Mouse (Mus musculus): ENCODE data around the gene Tfap2d. TPM values are rescaled to one million over a fixed set of nuclear protein-coding genes. Genes with fewer than 3 reads are reported as not detected.
A peak's percentile ranks its signal among the peaks of the same experiment; 100 is the strongest.

The Tfap2d gene
- total RNA-seq, 1 experiment from 2014 or later, result not detected

DNA sequence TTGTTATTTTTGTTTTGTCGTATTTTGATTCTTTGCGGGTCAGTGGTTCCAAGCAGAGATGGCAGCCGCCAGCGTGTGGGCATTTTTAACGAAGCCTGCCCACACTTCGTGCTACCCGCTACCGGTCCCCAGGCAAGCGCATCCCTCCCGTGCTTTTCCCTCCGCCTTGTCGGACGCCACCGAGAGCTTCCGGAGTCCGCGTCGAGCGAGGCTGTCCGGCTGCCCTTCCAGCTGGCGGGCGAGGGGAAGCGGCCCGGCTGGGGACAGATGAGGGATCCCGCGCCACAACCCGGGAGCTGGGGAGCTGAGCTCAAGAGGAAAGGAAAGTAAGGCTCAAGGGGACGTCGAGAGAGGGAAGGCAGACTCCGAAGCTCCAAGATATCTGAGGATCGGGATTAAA is 107.0 kb downstream of the Tfap2d start:
- ATAC-seq (replicated peaks; ENCODE audit: low read depth, poor library complexity, severe bottlenecking), result 0 out of 2 replicates have a peak, but pooled peaks have one; percentile 42

DNA sequence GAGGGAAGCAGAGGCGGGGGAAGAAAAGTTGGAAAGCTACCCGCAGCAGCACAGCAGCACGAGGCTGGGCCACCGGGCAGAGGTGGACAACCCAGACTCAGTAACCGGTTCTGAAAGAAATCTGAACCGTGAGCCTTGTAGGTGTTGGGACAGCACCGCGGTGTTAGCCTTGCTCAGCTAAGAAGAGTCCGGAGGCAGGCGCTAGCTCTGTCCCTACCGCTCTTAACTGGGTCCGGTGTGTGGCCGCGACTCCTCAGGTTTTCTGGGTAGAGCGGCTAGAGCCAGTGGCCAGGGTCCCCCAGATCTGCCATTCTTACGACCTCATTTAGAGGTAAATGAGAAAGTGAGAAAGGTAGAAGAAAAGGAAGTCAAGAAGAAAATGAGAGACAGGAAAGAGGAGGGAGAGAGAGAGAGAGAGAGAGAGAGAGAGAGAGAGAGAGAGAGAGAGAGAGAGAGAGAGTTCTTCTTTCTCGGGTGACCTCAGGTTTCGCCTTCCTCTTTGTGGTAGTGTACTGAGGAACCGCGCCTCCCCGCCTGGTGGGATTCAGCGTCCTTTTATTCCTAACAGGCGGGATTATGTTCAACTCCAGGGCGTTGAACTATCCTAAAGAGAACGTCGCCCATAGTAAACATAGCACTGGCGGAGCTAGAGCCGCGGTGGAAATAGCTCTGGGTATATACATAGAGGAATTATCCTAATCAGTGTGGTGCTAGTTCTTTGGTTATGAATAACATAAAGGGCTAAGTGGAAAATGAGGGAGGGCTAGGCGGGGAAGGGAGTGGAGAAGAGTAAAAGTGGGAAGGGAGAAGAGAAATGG is 107.6 kb downstream of the Tfap2d start:
- peak; percentile 72 for ATAC-seq (replicated peaks; ENCODE audit: low read depth, poor library complexity, severe bottlenecking)

DNA sequence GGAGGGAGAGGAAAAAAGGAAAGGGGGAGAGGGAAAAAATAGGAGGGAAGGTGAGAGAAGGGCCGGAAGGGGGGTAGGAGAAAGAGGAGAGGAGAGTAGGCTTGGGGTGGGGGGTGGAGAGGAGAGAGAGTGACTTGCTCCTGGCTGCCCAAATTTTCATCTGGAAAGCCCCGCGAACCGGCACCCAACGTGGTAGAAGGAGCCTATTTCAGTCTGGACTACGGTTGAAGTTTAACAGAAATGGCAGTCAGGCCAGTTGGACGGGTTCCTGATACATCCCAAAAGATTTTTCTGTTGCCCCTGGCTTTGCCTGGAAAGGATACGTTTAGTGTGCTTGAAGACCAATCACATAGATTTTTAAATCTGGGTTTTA is 108.2 kb downstream of the Tfap2d start:
- no peak for ATAC-seq (replicated peaks; ENCODE audit: low read depth, poor library complexity, severe bottlenecking)

DNA sequence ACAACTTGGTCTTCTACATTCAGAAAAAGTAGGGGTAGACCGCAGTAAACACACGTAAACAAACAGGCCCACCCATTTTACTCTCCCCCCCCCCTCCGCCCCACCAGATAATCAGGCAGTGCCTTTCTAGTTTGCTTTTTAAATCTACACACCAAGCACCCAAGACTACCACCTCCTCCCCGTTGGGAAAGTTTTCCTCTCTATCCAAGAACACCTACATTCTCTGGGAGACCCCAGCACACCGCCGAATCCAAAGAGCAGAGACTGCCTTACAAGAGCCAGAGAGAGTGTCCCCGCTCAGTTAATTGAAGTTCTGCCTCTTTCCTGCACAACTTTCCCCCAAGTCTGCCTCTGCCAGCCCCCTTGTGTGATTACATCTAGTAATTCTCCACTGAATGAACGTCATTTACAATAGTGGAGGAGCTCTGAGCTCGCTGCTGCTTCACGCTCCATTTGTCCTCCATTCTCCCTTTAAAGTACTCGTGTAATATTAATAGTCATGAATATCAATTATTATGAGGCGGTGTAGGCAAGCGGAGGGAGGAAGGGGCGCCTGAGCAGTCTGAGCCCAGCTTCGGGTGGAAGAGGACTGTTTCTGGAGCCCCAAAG is 108.8 kb downstream of the Tfap2d start:
- ATAC-seq (replicated peaks; ENCODE audit: low read depth, poor library complexity, severe bottlenecking), result no peak

DNA sequence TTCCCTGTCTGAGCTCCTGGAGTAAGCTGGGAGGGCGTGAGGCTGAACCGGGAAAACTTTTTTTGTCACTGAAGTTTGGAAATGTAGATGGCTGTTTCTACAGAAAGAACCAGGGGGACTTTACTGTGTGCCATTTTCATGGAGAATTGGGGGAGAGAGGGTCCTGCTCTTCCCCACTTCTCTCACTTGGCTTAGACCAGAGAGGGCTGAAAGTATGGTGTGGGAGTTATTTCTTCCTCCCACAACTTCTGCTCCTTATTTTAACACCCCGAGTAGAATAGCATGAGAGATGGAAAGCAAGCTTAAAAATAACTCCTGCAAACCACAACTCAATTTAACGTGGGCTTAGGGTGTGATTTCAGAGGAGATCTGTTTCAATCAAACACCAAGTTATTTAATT is 109.9 kb downstream of the Tfap2d start:
- no peak for ATAC-seq (replicated peaks; ENCODE audit: low read depth, poor library complexity, severe bottlenecking)

DNA sequence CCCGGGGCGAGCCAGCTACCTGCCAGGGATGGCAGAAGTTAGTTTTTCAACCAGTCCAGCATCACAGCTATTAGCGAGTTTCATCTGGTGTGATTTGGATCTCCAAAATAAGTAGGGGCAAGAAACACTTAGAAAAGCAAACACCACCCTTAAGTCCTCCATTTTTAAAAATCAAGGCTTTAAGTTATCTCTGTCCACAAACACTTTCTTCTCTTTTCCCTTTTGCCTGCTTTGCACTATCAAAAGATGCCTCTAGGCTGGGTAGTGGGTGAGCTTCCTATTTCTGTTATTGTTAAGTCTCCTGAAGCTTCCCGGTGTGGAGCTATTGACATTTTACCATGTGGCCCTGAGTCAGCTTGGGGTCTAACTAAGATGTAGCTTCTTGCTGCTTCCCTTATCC is 110.3 kb downstream of the Tfap2d start:
- no peak for ATAC-seq (replicated peaks; ENCODE audit: low read depth, poor library complexity, severe bottlenecking)

DNA sequence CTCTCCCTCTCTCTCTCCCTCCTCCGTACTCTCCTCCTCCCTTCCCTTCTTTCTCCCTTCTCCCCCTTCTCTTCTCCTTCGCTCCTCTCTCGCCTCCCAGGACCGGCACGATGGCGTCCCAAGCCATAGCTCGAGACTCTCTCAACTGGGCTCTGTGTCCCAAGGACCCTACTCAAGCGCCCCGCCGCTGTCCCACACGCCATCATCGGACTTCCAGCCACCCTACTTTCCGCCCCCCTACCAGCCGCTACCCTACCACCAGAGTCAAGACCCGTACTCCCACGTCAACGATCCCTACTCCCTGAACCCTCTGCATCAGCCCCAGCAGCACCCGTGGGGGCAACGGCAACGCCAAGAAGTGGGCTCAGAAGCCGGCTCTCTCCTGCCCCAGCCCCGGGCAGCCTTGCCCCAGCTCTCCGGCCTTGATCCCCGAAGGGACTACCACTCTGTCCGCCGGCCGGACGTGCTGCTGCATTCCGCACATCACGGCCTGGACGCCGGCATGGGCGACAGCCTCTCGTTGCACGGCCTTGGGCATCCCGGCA is 111.1 kb downstream of the Tfap2d start:
- ATAC-seq (replicated peaks; ENCODE audit: low read depth, poor library complexity, severe bottlenecking), result no peak

Other genes starting within 250 kb of the Tfap2d start
- gene Tfap2b, start 105.9 kb downstream of the Tfap2d start, total RNA-seq (2017), result not detected in 2 replicates